Mouse (Mus musculus): ENCODE results near the gene Lrrc8a. TPM values are rescaled to one million over a fixed set of nuclear protein-coding genes. Genes with fewer than 3 reads are reported as not detected.

The Lrrc8a gene
- polyA plus RNA-seq, 1 experiment from 2014 or later = 37.5 TPM

DNA sequence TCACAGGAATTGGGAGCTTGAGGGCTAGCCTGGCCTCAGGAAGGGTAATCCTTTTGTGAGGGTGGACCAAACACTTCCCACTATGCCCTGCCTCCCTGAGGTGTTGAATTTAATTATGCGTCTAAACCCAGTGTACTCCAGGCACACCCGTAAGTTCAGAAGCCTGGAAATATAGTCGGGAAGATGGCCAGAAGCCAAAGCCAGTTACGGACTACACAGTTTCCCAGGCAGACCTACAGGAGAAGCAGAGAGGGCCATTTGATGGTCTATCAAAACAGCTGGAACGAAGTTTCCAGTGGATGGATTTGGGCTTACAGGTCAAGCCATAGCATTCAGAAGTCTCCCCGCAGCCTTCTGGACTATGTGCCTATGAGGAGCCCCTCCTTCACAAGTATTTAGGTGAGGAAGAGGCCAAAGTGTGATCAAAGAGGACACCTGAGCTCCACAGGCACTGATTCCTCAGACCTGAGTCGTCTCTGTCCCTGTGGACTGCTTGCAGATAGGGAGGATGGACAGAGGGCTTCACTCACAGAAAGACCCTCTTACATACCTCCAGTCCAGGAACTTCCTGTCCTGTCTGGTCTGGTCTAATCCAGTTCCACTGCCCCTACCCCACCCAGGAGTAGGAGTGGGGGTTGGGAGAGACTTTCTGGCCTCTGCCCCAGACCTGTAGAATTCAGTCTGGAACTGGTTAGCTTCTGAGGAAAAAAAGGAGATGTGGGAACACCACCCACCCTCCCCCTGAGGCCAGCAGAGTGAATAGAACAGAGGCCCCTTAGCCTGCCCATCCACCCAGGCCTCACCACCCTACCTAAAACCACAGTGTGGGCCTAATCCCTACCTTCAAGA is 27.4 kb downstream of the Lrrc8a start:
- Histone ChIP-seq H3K4me1 (replicated peaks) (peaks cover 34% of the 10 kb centered on the region), H3K27me3 (no peaks in the 10 kb centered on the region), H3K27ac (peak overlapping the region; percentile 84), H3K9me3 (no peaks in the 10 kb centered on the region), H3K4me2 (no peak overlapping the region), H3K4me3 (replicated peaks) (no peak overlapping the region), H3K9ac (replicated peaks) (peak overlapping the region; percentile 14; the same call in 1 of the 2 replicates), H3K36me3 (peaks cover 51% of the 10 kb centered on the region)
- ATAC-seq (ENCODE audit: insufficient number of reproducible peaks, insufficient read depth, low FRiP score, low TSS enrichment, low read depth) = 0 out of 2 replicates have a peak, but pooled peaks have one; percentile 13
- 64% methylated on average over 7 of the region's 7 CpGs for WGBS

GRCm38 (mm10) chr2:30265767-30266253 is 28.3 kb downstream of the Lrrc8a start, which contains the start of gene Phyhd1:
TSS of gene Phyhd1 (plus strand) at chr2:30266203.
- peak within 1 kb of the TSS; percentile 84 for H3K27ac ChIP-seq
- H3K4me1 ChIP-seq (replicated peaks) = peaks cover 37% of the 10 kb centered on the region
- H3K9ac ChIP-seq (replicated peaks) = peak within 1 kb of the TSS; percentile 14
- ATAC-seq (ENCODE audit: insufficient number of reproducible peaks, insufficient read depth, low FRiP score, low TSS enrichment, low read depth) = no peak
- no peaks in the 10 kb centered on the region for H3K9me3 ChIP-seq
- WGBS = 31% methylated on average over 5 of the region's 5 CpGs
- H3K36me3 ChIP-seq = peaks cover 42% of the 10 kb centered on the region
- peak within 1 kb of the TSS; percentile 23 for H3K4me2 ChIP-seq
- no peak within 1 kb of the TSS; the same call in 1 of the 2 replicates for H3K4me3 ChIP-seq (replicated peaks)
- H3K27me3 ChIP-seq = no peaks in the 10 kb centered on the region

GRCm38 (mm10) chr2:30266392-30266941 is 29.0 kb downstream of the Lrrc8a start:
- Histone ChIP-seq H3K4me2 (peak overlapping the region; percentile 23), H3K36me3 (peaks cover 35% of the 10 kb centered on the region), H3K9me3 (no peaks in the 10 kb centered on the region), H3K4me3 (replicated peaks) (no peak overlapping the region; the same call in 1 of the 2 replicates), H3K4me1 (replicated peaks) (peaks cover 37% of the 10 kb centered on the region), H3K27me3 (no peaks in the 10 kb centered on the region), H3K27ac (peak overlapping the region; percentile 84), H3K9ac (replicated peaks) (no peak overlapping the region; the same call in 1 of the 2 replicates)
- ATAC-seq (ENCODE audit: insufficient number of reproducible peaks, insufficient read depth, low FRiP score, low TSS enrichment, low read depth) = 0 out of 2 replicates have a peak, but pooled peaks have one; percentile 56
- WGBS = 20% methylated on average over 4 of the region's 4 CpGs

GRCm38 (mm10) chr2:30267466-30267865 is 30.0 kb downstream of the Lrrc8a start:
- no peaks in the 10 kb centered on the region for H3K27me3 ChIP-seq
- peaks cover 37% of the 10 kb centered on the region for H3K4me1 ChIP-seq (replicated peaks)
- ATAC-seq (ENCODE audit: insufficient number of reproducible peaks, insufficient read depth, low FRiP score, low TSS enrichment, low read depth) = no peak
- H3K27ac ChIP-seq = no peak overlapping the region
- H3K9ac ChIP-seq (replicated peaks) = no peak overlapping the region
- peaks cover 25% of the 10 kb centered on the region for H3K36me3 ChIP-seq
- H3K4me3 ChIP-seq (replicated peaks) = no peak overlapping the region
- no peak overlapping the region for H3K4me2 ChIP-seq
- WGBS = 96% methylated on average over 2 of the region's 2 CpGs
- no peaks in the 10 kb centered on the region for H3K9me3 ChIP-seq

DNA sequence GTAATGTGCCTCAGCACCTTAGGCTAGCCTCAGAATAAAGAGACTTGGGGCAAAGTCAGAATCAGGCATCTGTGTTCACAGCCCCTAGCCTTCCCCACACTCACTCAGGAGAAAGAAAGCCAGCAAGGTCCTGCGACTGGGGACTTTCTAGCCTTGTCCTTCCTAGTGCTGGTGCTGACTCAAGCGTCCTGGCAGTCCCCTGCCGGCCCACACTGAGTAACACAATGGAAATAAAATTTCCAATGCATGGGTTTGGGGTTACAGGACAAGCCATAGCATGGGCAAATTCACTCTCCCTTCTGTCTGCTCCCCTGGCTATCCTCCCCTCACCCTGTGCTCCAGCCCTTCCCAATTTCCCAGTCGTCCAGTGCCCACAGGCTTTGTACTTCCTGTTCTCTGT is 30.9 kb downstream of the Lrrc8a start:
- H3K27me3 ChIP-seq = no peaks in the 10 kb centered on the region
- H3K4me2 ChIP-seq = no peak overlapping the region
- no peak overlapping the region for H3K4me3 ChIP-seq (replicated peaks)
- H3K4me1 ChIP-seq (replicated peaks) = peaks cover 37% of the 10 kb centered on the region
- WGBS = 54% methylated on average over 4 of the region's 4 CpGs
- H3K9me3 ChIP-seq = no peaks in the 10 kb centered on the region
- H3K27ac ChIP-seq = no peak overlapping the region
- H3K9ac ChIP-seq (replicated peaks) = no peak overlapping the region
- peaks cover 17% of the 10 kb centered on the region for H3K36me3 ChIP-seq
- ATAC-seq (ENCODE audit: insufficient number of reproducible peaks, insufficient read depth, low FRiP score, low TSS enrichment, low read depth) = no peak

DNA sequence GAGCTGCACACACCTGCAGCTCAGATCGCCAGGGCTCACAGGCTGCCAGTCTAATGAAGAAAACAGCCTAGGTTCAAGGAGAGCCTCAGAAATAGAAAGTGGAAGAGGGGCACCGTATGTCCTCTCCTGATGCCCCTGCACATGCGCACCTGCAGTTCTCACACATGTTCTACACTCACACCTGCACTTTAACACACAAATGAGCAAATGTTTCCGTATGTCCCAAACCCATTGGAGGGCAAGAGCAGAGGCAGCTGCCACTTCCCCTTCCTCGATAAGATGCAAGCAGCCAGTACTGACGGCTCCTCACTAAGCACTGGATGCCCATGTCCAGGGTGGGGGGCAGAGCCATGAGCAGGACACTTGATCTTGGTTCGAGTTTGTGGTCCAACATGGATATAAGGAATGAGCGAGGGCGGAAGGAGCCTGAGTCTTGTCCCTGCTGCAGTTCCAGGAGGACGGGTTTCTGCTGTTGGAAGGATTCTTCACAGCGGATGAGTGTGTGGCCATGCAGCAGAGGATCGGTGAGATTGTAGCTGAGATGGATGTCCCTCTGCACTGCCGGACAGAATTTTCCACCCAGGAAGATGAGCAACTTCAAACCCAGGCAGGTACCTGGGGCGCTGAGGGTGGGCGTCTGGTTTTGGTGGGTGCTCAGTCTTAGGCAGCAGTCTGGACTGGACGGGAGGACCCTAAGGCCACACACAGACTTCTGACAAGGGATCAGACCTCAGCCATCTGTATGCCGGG is 31.9 kb downstream of the Lrrc8a start:
- Histone ChIP-seq H3K27ac (peak overlapping the region; percentile 45; the same call in 1 of the 2 replicates), H3K4me2 (no peak overlapping the region), H3K9me3 (no peaks in the 10 kb centered on the region), H3K4me1 (replicated peaks) (peaks cover 31% of the 10 kb centered on the region), H3K9ac (replicated peaks) (no peak overlapping the region), H3K4me3 (replicated peaks) (no peak overlapping the region), H3K27me3 (no peaks in the 10 kb centered on the region), H3K36me3 (peaks cover 7% of the 10 kb centered on the region)
- 88% methylated on average over 17 of the region's 17 CpGs for WGBS
- ATAC-seq (ENCODE audit: insufficient number of reproducible peaks, insufficient read depth, low FRiP score, low TSS enrichment, low read depth) = no peak

- H3K9ac ChIP-seq (replicated peaks) = no peak overlapping the region
- peaks cover 24% of the 10 kb centered on the region for H3K4me1 ChIP-seq (replicated peaks)
- ATAC-seq (ENCODE audit: insufficient number of reproducible peaks, insufficient read depth, low FRiP score, low TSS enrichment, low read depth) = peak; percentile 61; the same call in 1 of the 2 replicates
- H3K4me2 ChIP-seq = no peak overlapping the region
- no peaks in the 10 kb centered on the region for H3K9me3 ChIP-seq
- no peak overlapping the region for H3K27ac ChIP-seq
- H3K27me3 ChIP-seq = no peaks in the 10 kb centered on the region
- WGBS = 62% methylated on average over 1 of the region's 1 CpGs
- no peaks in the 10 kb centered on the region for H3K36me3 ChIP-seq
- no peak overlapping the region for H3K4me3 ChIP-seq (replicated peaks)
Measured at GRCm38 (mm10) chr2:30270134-30270533, 32.6 kb downstream of the Lrrc8a start.

DNA sequence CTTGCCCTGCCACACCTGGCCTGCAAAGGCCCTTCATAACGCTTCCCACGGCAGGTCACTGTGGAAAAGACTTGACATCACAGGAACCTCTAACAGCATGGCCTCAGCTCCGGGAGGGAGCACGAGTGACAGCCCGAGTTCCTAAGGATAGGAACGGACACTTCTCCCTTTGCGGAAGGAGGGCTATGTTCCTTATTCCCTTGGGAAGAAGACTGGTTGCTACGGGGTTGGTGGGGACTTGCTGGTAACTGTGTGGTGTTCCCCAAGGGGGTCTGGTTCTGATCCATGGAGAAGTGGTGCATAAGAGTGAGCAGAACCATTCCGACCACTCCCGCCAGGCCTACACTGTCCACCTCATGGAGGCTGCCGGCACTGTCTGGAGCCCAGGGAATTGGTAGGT is 43.2 kb downstream of the Lrrc8a start, which contains the start of gene Gm28038:
Gene Gm28038 (plus strand): TSS at position 301 of the 400 bp plus-strand sequence.
- ATAC-seq (ENCODE audit: insufficient number of reproducible peaks, insufficient read depth, low FRiP score, low TSS enrichment, low read depth) = no peak
- Histone ChIP-seq H3K36me3 (no peaks in the 10 kb centered on the region), H3K4me2 (no peak within 1 kb of the TSS), H3K27me3 (no peaks in the 10 kb centered on the region), H3K4me1 (replicated peaks) (peaks cover 9% of the 10 kb centered on the region), H3K9ac (replicated peaks) (no peak within 1 kb of the TSS), H3K9me3 (no peaks in the 10 kb centered on the region), H3K27ac (no peak within 1 kb of the TSS), H3K4me3 (replicated peaks) (no peak within 1 kb of the TSS)
- 89% methylated on average over 11 of the region's 11 CpGs for WGBS

DNA sequence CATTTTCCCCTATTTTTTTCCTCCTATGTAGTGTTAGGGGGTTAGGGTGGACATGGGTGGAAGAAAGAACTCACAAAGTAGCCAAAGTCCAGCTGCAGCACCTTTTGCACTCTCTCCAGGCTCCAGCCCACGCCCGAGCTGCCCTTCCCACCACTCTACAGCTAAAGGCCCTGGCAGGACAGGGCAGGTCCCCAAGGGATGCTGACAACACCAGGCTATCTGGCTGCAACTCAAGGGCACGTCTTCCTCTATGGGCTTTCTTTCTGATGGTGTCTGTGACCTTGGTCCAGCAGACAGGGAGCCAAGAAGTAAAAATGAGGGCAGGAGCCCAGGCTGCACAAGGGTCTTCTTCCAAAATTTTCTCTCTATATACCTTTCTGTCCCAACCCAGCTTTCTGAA is 44.1 kb downstream of the Lrrc8a start:
- Histone ChIP-seq H3K27me3 (no peaks in the 10 kb centered on the region), H3K9ac (replicated peaks) (no peak overlapping the region), H3K4me1 (replicated peaks) (peaks cover 9% of the 10 kb centered on the region), H3K4me3 (replicated peaks) (no peak overlapping the region), H3K36me3 (no peaks in the 10 kb centered on the region), H3K27ac (no peak overlapping the region), H3K4me2 (no peak overlapping the region), H3K9me3 (no peaks in the 10 kb centered on the region)
- no peak for ATAC-seq (ENCODE audit: insufficient number of reproducible peaks, insufficient read depth, low FRiP score, low TSS enrichment, low read depth)
- WGBS = 85% methylated on average over 3 of the region's 3 CpGs

DNA sequence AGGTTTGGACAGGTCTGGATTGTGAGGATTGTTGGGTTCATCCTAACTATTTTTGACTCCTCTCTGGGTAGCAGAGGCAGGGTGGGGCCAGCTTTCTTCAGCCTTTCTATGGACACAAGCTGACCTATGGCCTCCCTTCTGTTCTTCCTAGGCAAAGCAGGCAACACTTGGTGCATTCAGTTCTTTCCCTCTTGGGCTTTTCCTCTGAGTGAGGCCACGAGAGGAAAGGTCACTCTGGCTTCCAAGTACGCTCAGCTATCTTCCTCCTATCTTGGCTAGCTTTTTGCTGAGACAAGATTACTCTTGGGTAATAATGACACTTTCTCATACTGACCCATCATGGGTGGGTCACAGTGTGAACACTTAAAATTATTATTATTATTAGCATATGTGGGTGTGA is 45.7 kb downstream of the Lrrc8a start:
- Histone ChIP-seq H3K4me3 (replicated peaks) (no peak overlapping the region), H3K27ac (no peak overlapping the region), H3K36me3 (no peaks in the 10 kb centered on the region), H3K9ac (replicated peaks) (no peak overlapping the region), H3K27me3 (no peaks in the 10 kb centered on the region), H3K4me1 (replicated peaks) (peaks cover 20% of the 10 kb centered on the region), H3K4me2 (no peak overlapping the region), H3K9me3 (no peaks in the 10 kb centered on the region)
- ATAC-seq (ENCODE audit: insufficient number of reproducible peaks, insufficient read depth, low FRiP score, low TSS enrichment, low read depth) = no peak
- 89% methylated on average over 2 of the region's 2 CpGs for WGBS

- no peaks in the 10 kb centered on the region for H3K9me3 ChIP-seq
- peaks cover 6% of the 10 kb centered on the region; the same call in 1 of the 2 replicates for H3K36me3 ChIP-seq
- H3K4me2 ChIP-seq = peak overlapping the region; percentile 95
- 88% methylated on average over 5 of the region's 5 CpGs for WGBS
- no peaks in the 10 kb centered on the region for H3K27me3 ChIP-seq
- H3K9ac ChIP-seq (replicated peaks) = no peak overlapping the region
- peak overlapping the region; percentile 95 for H3K4me3 ChIP-seq (replicated peaks)
- peaks cover 20% of the 10 kb centered on the region for H3K4me1 ChIP-seq (replicated peaks)
- H3K27ac ChIP-seq = no peak overlapping the region
- no peak for ATAC-seq (ENCODE audit: insufficient number of reproducible peaks, insufficient read depth, low FRiP score, low TSS enrichment, low read depth)
Measured at GRCm38 (mm10) chr2:30285004-30285403, 47.5 kb downstream of the Lrrc8a start.

All from limb, embryonic 12.5 days (tissue).